Mouse (Mus musculus) CD8-positive naive resting alpha-beta T cell, adult 57 days (primary cell): ENCODE measurements around the gene Kcnmb3. TPM values are rescaled to one million over a fixed set of nuclear protein-coding genes. Genes with fewer than 3 reads are reported as not detected.

ENCODE experiments used
- total RNA-seq: library from RNA; stranded (reverse); gene quantifications from one replicate; pipeline ENCODE4 v1.2.4, GENCODE M21; 2023

The Kcnmb3 gene
- 1.1 TPM for total RNA-seq

DNA sequence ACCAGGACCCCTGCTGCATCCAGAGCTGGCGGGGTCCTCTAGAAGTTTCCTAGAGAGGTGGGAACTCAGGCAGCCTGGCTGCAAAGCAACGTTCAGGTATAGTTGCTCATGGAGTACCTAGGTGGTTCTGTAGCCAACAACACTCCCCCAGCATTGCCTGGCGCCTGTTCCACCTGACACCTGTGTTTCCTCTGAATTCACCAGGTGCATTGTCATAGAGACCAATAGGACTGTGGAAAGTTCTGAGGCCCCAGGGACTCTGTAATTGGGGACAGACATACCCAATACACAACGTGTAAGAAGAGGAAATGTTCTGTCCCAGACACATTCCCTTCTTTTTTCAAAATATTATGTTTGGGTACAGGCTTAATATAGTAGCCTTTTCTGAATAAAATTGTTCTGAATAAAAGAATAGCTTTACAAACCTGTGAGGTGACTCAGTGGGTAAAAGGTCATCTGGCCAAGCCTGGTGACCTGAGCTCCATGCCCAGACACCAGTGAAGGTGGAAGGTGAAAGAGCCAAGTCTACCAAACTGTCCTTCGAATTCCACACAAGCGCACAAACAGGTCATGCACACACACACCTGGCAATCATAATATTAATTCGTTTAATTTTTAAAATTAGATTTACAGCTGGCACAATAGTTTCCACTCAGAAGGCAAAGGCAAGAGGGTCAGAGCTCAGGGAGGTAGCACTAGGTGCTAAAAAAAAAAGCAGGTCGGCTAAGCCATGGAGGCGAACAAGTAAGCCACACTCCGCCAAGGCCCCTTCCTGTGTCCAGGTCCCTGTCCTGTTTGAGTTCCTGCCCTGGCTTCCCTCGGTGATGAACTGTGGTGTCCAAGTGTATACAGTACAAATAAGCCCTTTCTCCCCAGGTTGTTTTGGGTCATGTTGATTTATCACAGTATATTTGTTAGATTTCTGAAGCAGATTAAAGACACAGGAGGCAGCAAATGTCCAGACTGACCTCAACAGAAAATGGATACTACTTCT, at the start of gene Kcnmb3:
TSS of gene Kcnmb3 (minus strand) at position 135 of the 994 bp plus-strand sequence.

DNA sequence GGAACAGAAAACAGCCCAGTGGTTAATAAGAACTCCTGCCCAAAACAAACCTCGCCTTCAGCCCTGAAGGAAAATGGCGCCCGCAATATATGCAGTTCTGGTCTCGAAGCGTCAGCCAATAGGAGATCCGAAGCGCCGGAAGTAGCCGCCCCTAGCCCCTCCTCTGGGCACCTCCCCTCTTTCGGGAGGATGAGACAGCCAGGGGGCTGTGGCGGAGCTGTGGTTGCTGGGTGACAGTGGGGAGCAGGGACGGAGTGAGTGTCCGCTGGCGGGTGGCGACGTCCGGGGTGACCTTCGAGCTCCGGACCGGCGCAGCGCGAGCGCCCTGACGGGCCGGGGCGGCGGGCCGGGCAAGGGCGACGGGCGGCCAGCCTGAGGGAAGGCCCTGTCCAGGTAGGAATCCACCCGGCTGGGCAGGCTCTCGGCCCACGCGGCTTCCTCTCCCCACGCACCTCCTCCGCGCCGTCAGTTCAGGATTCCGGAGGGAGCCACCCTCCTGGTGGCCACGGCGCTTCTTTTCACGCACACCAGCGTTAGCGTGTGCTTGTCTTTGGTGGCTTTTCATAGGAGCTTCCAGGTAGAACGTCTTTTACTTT, 37.4 kb upstream of the Kcnmb3 start, which contains the start of gene Mfn1:
TSS of gene Mfn1 (plus strand) at position 163 of the 596 bp plus-strand sequence.

DNA sequence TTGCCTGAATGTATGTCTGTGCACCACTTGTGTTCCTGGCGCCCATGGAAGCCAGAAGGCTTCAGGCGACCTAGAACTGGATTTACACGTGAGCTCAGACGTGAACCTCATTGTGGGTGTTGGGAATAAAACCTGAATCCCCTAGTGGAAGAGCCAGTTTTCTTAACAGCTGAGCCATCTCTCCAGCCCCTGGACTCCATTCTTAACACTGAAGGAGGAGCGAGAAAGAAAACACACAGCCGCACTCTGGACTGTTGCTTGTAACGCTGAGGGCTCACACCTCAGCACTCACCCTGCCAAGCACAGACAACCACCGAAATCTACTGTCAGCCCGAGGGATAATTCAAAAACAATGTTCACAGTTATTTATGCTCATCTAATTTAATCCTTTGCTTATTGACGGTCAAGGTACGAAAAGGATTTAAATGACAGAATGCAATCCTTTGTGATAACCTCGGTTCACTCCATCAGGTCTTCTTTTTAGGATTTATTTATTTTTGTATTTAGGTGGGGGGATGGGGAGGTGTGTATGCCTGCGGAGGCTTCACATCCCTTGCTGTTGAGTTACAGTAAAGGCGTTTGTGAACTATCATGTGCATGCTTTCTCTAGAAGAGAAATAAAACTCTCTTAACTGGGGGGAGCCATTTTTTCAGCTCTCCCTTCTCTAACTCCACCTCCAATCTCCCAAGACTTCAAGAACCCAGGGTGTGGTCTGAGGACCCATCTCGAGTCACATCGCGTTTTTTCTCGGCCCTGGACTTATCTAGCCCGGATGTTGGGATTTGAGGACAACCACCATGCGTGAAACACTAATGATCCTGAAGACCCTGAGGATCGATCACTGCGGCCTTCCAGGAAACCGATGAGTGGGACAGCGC, 17.7 kb upstream of the Kcnmb3 start, which contains the start of gene Zfp639:
TSS of gene Zfp639 (plus strand) at position 764 of the 879 bp plus-strand sequence.

Other genes starting within 250 kb of the Kcnmb3 start
- gene Zmat3, start 126.2 kb downstream of the Kcnmb3 start, total RNA-seq, result 7.2 TPM
- gene Pik3ca, start 94.6 kb downstream of the Kcnmb3 start, total RNA-seq, result 53.1 TPM
- gene Zfp639, start 18.0 kb upstream of the Kcnmb3 start, total RNA-seq, result 47.6 TPM
- gene Mfn1, start 37.2 kb upstream of the Kcnmb3 start, total RNA-seq, result 43.4 TPM
- gene Gnb4, start 124.4 kb upstream of the Kcnmb3 start, total RNA-seq, result 22.2 TPM
- gene Actl6a, start 214.1 kb upstream of the Kcnmb3 start, total RNA-seq, result 65.5 TPM
- 79.3 TPM for gene Ndufb5, start 244.8 kb upstream of the Kcnmb3 start, total RNA-seq
- 8.3 TPM for gene Mrpl47, start 245.4 kb upstream of the Kcnmb3 start, total RNA-seq